Mouse (Mus musculus) liver, embryonic 14 days (tissue): ENCODE data around the gene Lmtk2. TPM values are rescaled to one million over a fixed set of nuclear protein-coding genes. Genes with fewer than 3 reads are reported as not detected.

Source experiments
- polyA plus RNA-seq: library from polyadenylated mRNA; depleted of rRNA; stranded (reverse); fragments of >200 nt; gene quantifications from 2 replicates; pipeline ENCODE4 v1.2.3, GENCODE M21; 2012; rRNA removed

The Lmtk2 gene
- 2.3 and 3.3 TPM in 2 replicates for polyA plus RNA-seq

GRCm38 (mm10) chr5:144100149-144100935 is at the start of gene Lmtk2:
TSS of gene Lmtk2 (plus strand) at chr5:144100436.

GRCm38 (mm10) chr5:144189950-144190583 is 89.8 kb downstream of the Lmtk2 start, which contains the start of gene Bhlha15:
TSS of gene Bhlha15 (plus strand) at chr5:144190286.

GRCm38 (mm10) chr5:144223503-144223862 is 123.2 kb downstream of the Lmtk2 start, which contains the start of gene Tecpr1:
TSS of gene Tecpr1 (minus strand) at chr5:144223615.

Other genes starting within 250 kb of the Lmtk2 start
- gene Ankrd61, start 202.8 kb upstream of the Lmtk2 start, polyA plus RNA-seq: 0.03 and 0.07 TPM in 2 replicates
- 37.5 and 45.2 TPM in 2 replicates for gene Aimp2, start 190.6 kb upstream of the Lmtk2 start, polyA plus RNA-seq
- gene Pms2, start 190.5 kb upstream of the Lmtk2 start, polyA plus RNA-seq: 6.5 and 7.1 TPM in 2 replicates
- 0.45 and 0.48 TPM in 2 replicates for gene Gm42421, start 172.3 kb upstream of the Lmtk2 start, polyA plus RNA-seq
- gene Rsph10b, start 167.4 kb upstream of the Lmtk2 start, polyA plus RNA-seq: 0.28 and 0.41 TPM in 2 replicates
- gene Ccz1, start 85.6 kb upstream of the Lmtk2 start, polyA plus RNA-seq: 23.3 and 24.5 TPM in 2 replicates
- gene Ocm, start 73.8 kb upstream of the Lmtk2 start, polyA plus RNA-seq: not detected in 2 replicates
- gene Bhlha15, start 89.8 kb downstream of the Lmtk2 start, polyA plus RNA-seq: 0.33 and 0.35 TPM in 2 replicates
- gene Tecpr1, start 123.2 kb downstream of the Lmtk2 start, polyA plus RNA-seq: 2.4 and 2.7 TPM in 2 replicates
- 12.1 and 13.4 TPM in 2 replicates for gene Bri3, start 144.0 kb downstream of the Lmtk2 start, polyA plus RNA-seq